Mouse (Mus musculus): ENCODE data around the gene Hsd17b11.
"Not testable (repeated sequence)": the region's sequence is repeated elsewhere in the genome, so short reads cannot be mapped to it uniquely, and the experiment has no call there.

Gene Hsd17b11

GRCm38 (mm10) chr5:103980705-103981560 is 40.8 kb downstream of the Hsd17b11 start:
- no peak for DNase-seq (ENCODE audit: low read depth)

- DNase-seq (ENCODE audit: low read depth), result no peak
These were observed 43.7 kb downstream of the Hsd17b11 start for GRCm38 (mm10) chr5:103977907-103978570.

DNA sequence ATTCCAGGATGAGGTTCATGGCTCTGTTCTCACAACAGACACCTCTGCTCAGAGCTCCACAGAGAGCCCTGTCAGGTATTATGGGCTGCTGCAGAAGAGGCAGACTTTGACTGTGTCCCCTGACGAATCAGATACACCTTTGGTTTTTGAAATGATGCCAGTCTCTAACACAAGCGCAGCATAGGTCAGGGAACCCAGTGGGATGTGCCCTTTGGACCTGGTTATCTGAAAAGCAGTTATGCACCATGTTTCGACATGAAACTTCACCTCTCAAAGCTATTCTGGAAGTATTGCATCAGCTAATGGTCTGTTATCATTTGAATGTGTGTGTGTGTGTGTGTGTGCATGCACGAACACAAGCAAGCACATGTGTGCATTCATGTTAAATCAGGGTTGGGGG is 44.4 kb downstream of the Hsd17b11 start, which contains the start of gene Hsd17b13:
Gene Hsd17b13 (minus strand): TSS at position 114 of the 400 bp plus-strand sequence.
- DNase-seq (ENCODE audit: low read depth), result no peak

DNA sequence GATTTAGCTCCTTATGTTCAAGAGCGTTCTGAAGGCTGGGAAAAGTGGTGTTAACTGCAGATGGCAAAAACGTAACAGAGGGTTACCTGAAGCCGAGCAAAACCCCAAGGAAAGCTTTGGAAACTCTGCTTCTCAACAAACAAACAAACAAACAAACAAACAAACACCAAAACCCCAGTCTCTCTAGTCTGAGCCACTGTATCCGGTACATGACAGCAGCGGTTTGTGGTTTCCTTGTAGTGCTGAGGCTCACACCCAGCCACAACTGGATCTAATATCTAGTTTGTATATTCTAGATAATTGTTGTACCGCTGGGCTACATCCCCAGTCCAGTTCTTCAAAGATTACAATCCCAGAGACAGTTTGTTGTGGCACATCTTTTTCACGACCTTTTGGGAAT is 46.0 kb downstream of the Hsd17b11 start:
- DNase-seq (ENCODE audit: low read depth), result peak; percentile 23

GRCm38 (mm10) chr5:103972801-103973200 is 48.9 kb downstream of the Hsd17b11 start:
- DNase-seq (ENCODE audit: low read depth), result peak; percentile 30

DNA sequence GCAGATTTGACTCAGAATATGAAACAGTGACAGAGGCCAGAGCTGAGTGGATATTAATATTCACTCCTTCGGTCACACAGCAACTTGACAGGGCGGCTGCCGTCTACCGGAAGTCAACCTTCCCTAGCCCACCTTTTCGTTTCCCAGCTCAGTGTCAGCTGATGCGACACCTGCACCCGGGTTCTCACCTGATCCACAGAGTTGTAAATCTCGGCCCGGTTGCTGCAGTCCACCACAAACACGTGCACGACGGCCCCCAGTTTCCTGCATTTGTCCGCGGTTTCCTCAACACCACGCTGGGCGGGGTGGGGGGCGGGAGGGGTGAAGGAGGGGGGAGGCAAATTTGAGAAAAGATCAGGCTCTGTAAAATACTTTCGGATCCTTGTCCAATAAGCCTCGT is 49.3 kb downstream of the Hsd17b11 start:
- DNase-seq (ENCODE audit: low read depth), result peak; percentile 15

DNA sequence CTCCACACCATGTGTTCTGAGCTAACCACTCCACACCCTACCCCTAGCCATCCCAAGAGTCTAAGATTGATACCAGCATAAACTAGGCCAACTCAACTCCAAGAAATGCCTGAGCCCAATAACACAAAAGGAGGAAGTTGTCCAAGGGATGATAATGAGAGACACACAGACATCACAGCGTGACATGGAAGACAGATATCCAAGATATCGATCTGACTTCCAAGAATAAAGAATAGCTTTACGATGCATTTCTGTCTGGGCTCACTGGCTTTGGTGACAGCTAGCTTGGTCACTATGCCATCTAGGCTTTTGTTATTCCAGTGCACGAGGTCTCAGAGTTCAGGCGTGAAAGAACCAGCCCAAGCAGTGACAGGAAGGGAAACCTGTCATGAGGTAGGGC is 50.7 kb downstream of the Hsd17b11 start:
- no peak for DNase-seq (ENCODE audit: low read depth)

- DNase-seq (ENCODE audit: low read depth), result no peak
These were observed 58.7 kb downstream of the Hsd17b11 start for GRCm38 (mm10) chr5:103962935-103963429.

DNA sequence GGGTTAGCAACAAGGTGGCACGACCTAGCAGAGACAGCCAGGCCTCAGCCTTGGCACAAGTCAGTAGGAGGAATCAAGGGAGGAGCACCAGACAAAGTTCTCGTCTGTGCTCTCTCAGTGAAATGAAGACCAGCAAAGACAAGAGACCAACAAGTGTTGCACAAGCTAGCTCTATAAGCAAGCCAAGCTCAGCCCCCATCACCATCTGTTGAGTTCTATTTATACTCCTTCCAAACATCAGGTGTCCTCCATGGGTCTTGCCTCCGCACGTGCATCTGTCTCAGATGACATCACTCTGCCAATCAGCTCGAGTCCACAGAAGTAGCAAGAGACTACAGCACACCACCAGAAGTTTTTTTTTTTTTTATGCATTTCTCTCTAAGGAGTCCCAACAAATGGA is 67.1 kb downstream of the Hsd17b11 start:
- DNase-seq (ENCODE audit: low read depth), result no peak

- no peak for DNase-seq (ENCODE audit: low read depth)
These were observed 68.3 kb downstream of the Hsd17b11 start for GRCm38 (mm10) chr5:103953135-103954083.

GRCm38 (mm10) chr5:103950138-103950537 is 71.6 kb downstream of the Hsd17b11 start:
- DNase-seq (ENCODE audit: low read depth), result not testable (repeated sequence)

DNA sequence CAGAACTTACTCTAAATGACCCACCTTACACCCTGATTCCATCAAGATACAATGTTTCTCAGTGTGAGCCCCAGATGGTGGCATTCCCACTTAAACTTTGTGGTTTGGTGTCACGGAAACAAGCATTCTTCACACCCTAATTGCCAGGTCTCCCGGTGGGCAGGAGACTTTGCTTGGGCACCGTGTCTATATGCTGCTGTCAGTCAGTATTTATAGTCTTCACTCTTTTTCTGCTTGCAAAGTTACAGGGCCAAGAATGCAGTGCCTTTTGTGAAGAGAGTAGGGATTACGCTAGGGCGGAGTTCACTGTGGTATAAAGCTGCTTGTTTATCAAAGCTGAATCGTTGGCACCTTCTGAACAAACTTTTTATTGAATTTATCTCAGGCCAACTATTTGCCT is 78.5 kb downstream of the Hsd17b11 start:
- no peak for DNase-seq (ENCODE audit: low read depth)

- DNase-seq (ENCODE audit: low read depth), result no peak
These were observed 81.9 kb downstream of the Hsd17b11 start for GRCm38 (mm10) chr5:103939856-103940255.

Measured in naive thymus-derived CD4-positive, alpha-beta T cell, adult 2 months (primary cell).